Mouse (Mus musculus) ES-Bruce4 (cell line): ENCODE measurements around the gene Arhgap44. TPM values are rescaled to one million over a fixed set of nuclear protein-coding genes. Genes with fewer than 3 reads are reported as not detected.

ENCODE experiments used
- H3K27ac ChIP-seq: 2 replicates; pipeline ENCODE4 v1.5.1; 2012; ENCODE audit warnings: low read length, inconsistent platforms; ENCODE audit not compliant: insufficient read depth
- H3K27me3 ChIP-seq: 2 replicates; pipeline ENCODE4 v1.6.1; 2012; ENCODE audit warnings: mild to moderate bottlenecking, low read length, inconsistent platforms; ENCODE audit not compliant: control insufficient read depth, poor library complexity, insufficient read depth, severe bottlenecking
- H3K36me3 ChIP-seq: 2 replicates; pipeline ENCODE4 v1.6.1; 2012; ENCODE audit warnings: inconsistent platforms, mild to moderate bottlenecking, low read length, moderate library complexity; ENCODE audit not compliant: control insufficient read depth, poor library complexity, insufficient read depth, severe bottlenecking
- H3K4me1 ChIP-seq: one replicate; pipeline ENCODE4 v1.8.1; 2011; ENCODE audit warnings: low read length; ENCODE audit not compliant: control insufficient read depth, insufficient read depth
- H3K4me3 ChIP-seq: 2 replicates; pipeline ENCODE4 v1.5.1; 2011; ENCODE audit warnings: low read depth, mild to moderate bottlenecking, low read length
- H3K9ac ChIP-seq: 2 replicates; pipeline ENCODE4 v1.6.1; 2012; ENCODE audit warnings: low read depth, mild to moderate bottlenecking, inconsistent platforms; ENCODE audit not compliant: poor library complexity, severe bottlenecking
- H3K9me3 ChIP-seq: replicated peaks from 2 replicates; pipeline ENCODE4 v1.6.1; 2012; ENCODE audit warnings: mild to moderate bottlenecking, low read length, inconsistent platforms; ENCODE audit not compliant: control insufficient read depth, poor library complexity, insufficient read depth, severe bottlenecking
- CTCF ChIP-seq: IDR thresholded peaks from one replicate; pipeline ENCODE4 v1.8.1; 2011; ENCODE audit warnings: low read depth, low read length
- EP300 ChIP-seq: IDR thresholded peaks from 2 replicates; pipeline ENCODE4 v1.6.1; 2011; ENCODE audit warnings: low read depth, low read length; ENCODE audit not compliant: insufficient read depth
- POLR2A ChIP-seq: IDR thresholded peaks from one replicate; pipeline ENCODE4 v1.8.1; 2011; ENCODE audit warnings: low read length; ENCODE audit not compliant: insufficient read depth
- polyA plus RNA-seq: library from polyadenylated mRNA; stranded (reverse); fragments of >200 nt; gene quantifications from 2 replicates; pipeline ENCODE4 v1.2.4, GENCODE M21; 2011; ENCODE audit warnings: low read depth; ENCODE audit not compliant: missing spikeins, insufficient read depth, insufficient read length

Gene Arhgap44
- polyA plus RNA-seq, 1 experiment: 8.6 TPM

DNA sequence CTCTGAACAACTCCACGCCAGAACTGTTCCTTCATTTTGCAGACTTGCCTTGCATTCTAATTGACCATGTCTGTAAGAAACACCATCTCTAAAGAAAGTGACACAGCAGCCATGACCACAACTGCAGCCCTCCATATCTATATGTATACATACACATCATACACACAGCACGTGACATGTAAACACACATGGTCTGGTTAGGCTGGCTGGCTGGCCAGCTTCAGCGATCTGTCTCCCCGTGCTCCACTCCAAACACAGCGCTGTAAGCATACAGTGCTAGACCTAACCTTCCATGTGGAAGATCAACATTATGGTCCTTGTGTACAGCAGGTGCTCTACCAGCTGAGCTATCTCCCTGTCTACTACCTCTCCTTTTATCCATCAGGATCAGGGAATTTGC is 111.9 kb downstream of the Arhgap44 start:
- TF ChIP-seq EP300: no peak
- TF ChIP-seq POLR2A: no peak
- no peak for TF ChIP-seq CTCF
- H3K27ac ChIP-seq: no peak overlapping the region
- no peak overlapping the region for H3K9ac ChIP-seq
- no peak overlapping the region for H3K4me3 ChIP-seq
- no peaks in the 10 kb centered on the region for H3K4me1 ChIP-seq
- no peaks in the 10 kb centered on the region for H3K27me3 ChIP-seq
- no peaks in the 10 kb centered on the region for H3K36me3 ChIP-seq
- H3K9me3 ChIP-seq: no peaks in the 10 kb centered on the region

DNA sequence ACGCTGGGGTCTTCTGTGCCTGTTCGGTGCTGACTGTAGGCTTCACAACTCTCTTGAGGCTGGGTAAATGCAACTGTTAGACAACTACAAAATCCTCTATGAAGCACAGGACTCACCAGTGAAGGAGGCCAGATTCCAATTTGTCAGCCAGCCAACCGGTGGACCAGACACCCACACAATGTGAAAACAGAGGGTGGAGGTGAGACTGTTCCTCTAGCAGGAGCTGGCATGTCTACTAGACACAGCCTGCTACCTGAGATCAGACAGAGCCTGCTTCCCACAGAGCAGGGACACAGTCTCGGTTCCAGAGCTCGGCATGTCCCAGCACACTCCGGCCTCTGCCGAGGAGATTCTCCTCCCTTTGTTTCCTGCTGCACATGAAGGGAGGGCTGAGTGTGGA is 113.7 kb downstream of the Arhgap44 start:
- H3K36me3 ChIP-seq: no peaks in the 10 kb centered on the region
- no peak overlapping the region for H3K9ac ChIP-seq
- H3K27ac ChIP-seq: no peak overlapping the region
- no peaks in the 10 kb centered on the region for H3K27me3 ChIP-seq
- no peaks in the 10 kb centered on the region for H3K4me1 ChIP-seq
- no peak for TF ChIP-seq EP300
- TF ChIP-seq POLR2A: no peak
- TF ChIP-seq CTCF: no peak
- no peaks in the 10 kb centered on the region for H3K9me3 ChIP-seq
- no peak overlapping the region for H3K4me3 ChIP-seq

DNA sequence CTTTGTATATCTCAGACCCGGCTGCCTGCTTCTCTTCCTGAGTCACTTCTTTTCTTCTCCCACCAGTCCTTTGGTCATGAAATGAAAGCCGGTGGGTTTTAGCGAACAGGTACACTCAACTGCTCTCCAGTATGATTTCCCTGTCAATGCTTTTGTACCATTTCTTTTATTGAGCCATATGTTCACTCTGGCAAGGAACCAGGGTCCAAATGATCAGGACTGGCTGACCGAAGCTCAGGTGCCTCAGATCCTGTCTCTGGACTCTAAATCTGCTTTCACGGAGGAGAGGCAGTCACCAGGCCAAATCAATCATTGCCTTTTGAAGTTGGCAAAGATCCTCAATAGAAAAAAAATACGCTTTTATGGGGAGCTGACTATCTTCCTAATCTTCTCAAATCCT is 122.2 kb downstream of the Arhgap44 start:
- Histone ChIP-seq H3K36me3 (no peaks in the 10 kb centered on the region), H3K9ac (no peak overlapping the region), H3K27ac (no peak overlapping the region), H3K9me3 (no peaks in the 10 kb centered on the region), H3K27me3 (no peaks in the 10 kb centered on the region), H3K4me3 (no peak overlapping the region), H3K4me1 (no peaks in the 10 kb centered on the region)
- TF ChIP-seq EP300: no peak
- TF ChIP-seq CTCF: no peak
- no peak for TF ChIP-seq POLR2A

DNA sequence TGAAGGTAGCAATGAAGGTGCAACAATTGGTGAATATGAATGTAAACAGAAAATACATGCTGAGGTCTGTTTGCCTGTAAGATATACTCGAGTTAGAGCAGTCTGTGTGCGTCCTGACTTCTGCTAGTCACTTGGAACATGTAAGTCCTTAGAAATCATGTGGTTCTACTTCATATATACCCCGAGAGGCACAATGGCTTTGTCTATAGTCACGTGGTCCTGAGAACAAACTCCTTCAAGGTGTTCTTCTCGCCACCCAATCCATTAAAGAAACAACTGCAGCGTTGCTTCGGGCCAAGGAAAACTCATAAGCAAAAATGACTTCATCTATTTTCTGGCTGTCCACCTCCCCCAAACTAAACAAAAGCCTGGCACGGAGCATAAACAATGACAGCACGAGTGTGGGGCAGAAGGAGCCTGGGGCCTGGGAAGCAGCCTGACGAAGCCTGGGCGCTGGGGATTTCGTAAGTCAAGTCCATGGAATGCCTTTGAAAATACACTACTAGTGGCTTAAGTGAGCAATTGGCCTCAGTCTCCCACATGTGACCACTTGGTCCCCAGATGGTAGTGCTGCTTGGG is 123.2 kb downstream of the Arhgap44 start:
- no peak overlapping the region for H3K27ac ChIP-seq
- H3K36me3 ChIP-seq: no peaks in the 10 kb centered on the region
- H3K4me1 ChIP-seq: no peaks in the 10 kb centered on the region
- H3K27me3 ChIP-seq: no peaks in the 10 kb centered on the region
- H3K9me3 ChIP-seq: no peaks in the 10 kb centered on the region
- no peak overlapping the region for H3K9ac ChIP-seq
- TF ChIP-seq EP300 (no peak), CTCF (no peak), POLR2A (no peak)
- no peak overlapping the region for H3K4me3 ChIP-seq

DNA sequence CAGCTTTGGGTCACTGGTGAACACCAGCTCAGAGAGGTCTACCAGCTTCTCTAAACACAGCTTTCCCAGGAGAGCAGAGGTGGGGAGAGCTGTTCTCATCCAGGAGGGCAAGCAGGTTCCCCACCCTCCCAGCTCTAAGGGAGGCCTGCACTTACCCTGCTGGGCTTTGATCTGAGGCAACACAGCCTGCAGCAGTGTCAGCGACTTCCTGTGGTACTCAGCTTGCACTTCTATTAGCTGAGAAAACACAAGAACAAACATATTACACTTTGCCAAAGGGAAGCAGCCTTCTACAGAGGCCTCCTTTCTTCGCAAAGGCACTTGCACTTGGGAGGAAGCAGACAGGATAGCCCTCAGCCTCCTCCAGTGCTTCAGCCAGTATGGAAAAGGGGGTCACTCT is 123.8 kb downstream of the Arhgap44 start:
- Histone ChIP-seq H3K27ac (no peak overlapping the region), H3K9ac (no peak overlapping the region), H3K4me1 (no peaks in the 10 kb centered on the region), H3K4me3 (no peak overlapping the region), H3K36me3 (no peaks in the 10 kb centered on the region), H3K27me3 (no peaks in the 10 kb centered on the region), H3K9me3 (no peaks in the 10 kb centered on the region)
- TF ChIP-seq EP300 (no peak), CTCF (no peak), POLR2A (no peak)

DNA sequence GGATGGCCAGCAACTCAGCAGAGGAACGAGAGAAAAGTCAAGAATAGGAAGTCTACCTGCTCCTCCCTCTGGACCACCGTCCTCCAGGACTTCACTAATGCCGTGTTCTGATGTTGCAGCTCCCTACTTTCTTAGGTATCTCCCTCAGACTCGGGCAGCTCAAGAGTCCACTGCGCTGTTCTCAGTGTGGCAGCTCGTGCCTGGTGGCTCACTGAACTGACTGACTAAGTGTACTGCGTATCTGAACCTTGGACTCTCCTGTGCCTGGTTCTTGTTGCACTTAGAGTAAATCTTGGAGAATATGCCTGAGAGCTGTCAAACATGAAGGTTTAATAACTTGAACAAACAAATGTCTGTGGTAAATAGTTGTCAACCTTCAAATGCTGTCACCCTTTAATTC is 130.5 kb downstream of the Arhgap44 start:
- Histone ChIP-seq H3K4me3 (no peak overlapping the region), H3K27ac (no peak overlapping the region), H3K27me3 (no peaks in the 10 kb centered on the region), H3K9me3 (no peaks in the 10 kb centered on the region), H3K9ac (no peak overlapping the region), H3K4me1 (no peaks in the 10 kb centered on the region), H3K36me3 (no peaks in the 10 kb centered on the region)
- TF ChIP-seq POLR2A: no peak
